Mouse (Mus musculus) embryonic facial prominence, embryonic 10.5 days (tissue): ENCODE results near the gene Slc6a16. TPM values are rescaled to one million over a fixed set of nuclear protein-coding genes. Genes with fewer than 3 reads are reported as not detected.
A peak's percentile ranks its signal among the peaks of the same experiment; 100 is the strongest.

Experiments
- DNase-seq: peaks from one replicate; pipeline ENCODE4 v3.0.0-alpha.2; 2017; ENCODE audit warnings: low spot score
- H3K27ac ChIP-seq: fragments of 300-500 bp; sonication (generic); replicated peaks from 2 replicates; pipeline ENCODE4 v1.5.1; 2016; ENCODE audit warnings: mild to moderate bottlenecking
- H3K27me3 ChIP-seq: fragments of 300-500 bp; sonication (generic); replicated peaks from 2 replicates; pipeline ENCODE4 v1.6.1; 2016; ENCODE audit warnings: low read depth, mild to moderate bottlenecking; ENCODE audit not compliant: poor library complexity, severe bottlenecking
- H3K36me3 ChIP-seq: fragments of 300-500 bp; sonication (generic); replicated peaks from 2 replicates; pipeline ENCODE4 v1.6.1; 2016; ENCODE audit warnings: mild to moderate bottlenecking, moderate library complexity
- H3K4me1 ChIP-seq: fragments of 300-500 bp; sonication (generic); 2 replicates; pipeline ENCODE4 v1.6.1; 2016
- H3K4me3 ChIP-seq: fragments of 300-500 bp; sonication (generic); 2 replicates; pipeline ENCODE4 v1.5.1; 2016; ENCODE audit warnings: mild to moderate bottlenecking, moderate library complexity
- H3K9me3 ChIP-seq: fragments of 300-500 bp; sonication (generic); 2 replicates; pipeline ENCODE4 v1.6.1; 2016; ENCODE audit warnings: mild to moderate bottlenecking
- WGBS: fragments of 180-500 bp; shearing (Covaris S2); methylation state at CpG from one replicate; pipeline ENCODE4 v1.1.7; 2016; 5-methylcytosine and 5-hydroxymethylcytosine counted together
- polyA plus RNA-seq: library from polyadenylated mRNA; unstranded; fragments of >200 nt; fragmentation: Nextera tagmentation; extraction: Ambion mirVana; gene quantifications from 2 replicates; pipeline ENCODE4 v1.2.1, GENCODE M21; 2016

The Slc6a16 gene
- polyA plus RNA-seq, 1 experiment from 2014 or later = 0.32 TPM

- DNase-seq = no peak
- Histone ChIP-seq H3K4me3 (no peak overlapping the region), H3K4me1 (peaks cover 14% of the 10 kb centered on the region), H3K36me3 (no peaks in the 10 kb centered on the region), H3K27ac (no peak overlapping the region), H3K9me3 (no peaks in the 10 kb centered on the region), H3K27me3 (peaks cover 33% of the 10 kb centered on the region)
- 72% methylated on average over 10 of the region's 10 CpGs for WGBS
Observed at GRCm38 (mm10) chr7:45272786-45273412, 32.0 kb downstream of the Slc6a16 start.

- no peaks in the 10 kb centered on the region for H3K9me3 ChIP-seq
- no peak for DNase-seq
- H3K27me3 ChIP-seq = peaks cover 30% of the 10 kb centered on the region
- H3K4me1 ChIP-seq = peaks cover 10% of the 10 kb centered on the region
- no peaks in the 10 kb centered on the region for H3K36me3 ChIP-seq
- H3K4me3 ChIP-seq = no peak overlapping the region
- 88% methylated on average over 8 of the region's 8 CpGs for WGBS
- H3K27ac ChIP-seq = no peak overlapping the region
Observed at GRCm38 (mm10) chr7:45273672-45274071, 32.8 kb downstream of the Slc6a16 start.

- peak within 1 kb of the TSS; percentile 5; the same call in 1 of the 2 replicates for H3K27ac ChIP-seq
- WGBS = 7% methylated on average over 44 of the region's 44 CpGs
- H3K4me1 ChIP-seq = peaks cover 14% of the 10 kb centered on the region
- H3K9me3 ChIP-seq = no peaks in the 10 kb centered on the region
- no peaks in the 10 kb centered on the region for H3K36me3 ChIP-seq
- peak; percentile 79 for DNase-seq
- peak within 1 kb of the TSS; percentile 59 for H3K4me3 ChIP-seq
- H3K27me3 ChIP-seq = peaks cover 31% of the 10 kb centered on the region
Observed at GRCm38 (mm10) chr7:45277136-45277760, 36.4 kb downstream of the Slc6a16 start, which contains the start of gene Slc6a21. Gene Slc6a21, plus strand, starts transcription at chr7:45277513.

- Histone ChIP-seq H3K4me1 (peaks cover 4% of the 10 kb centered on the region; the same call in 1 of the 2 replicates), H3K36me3 (no peaks in the 10 kb centered on the region), H3K9me3 (no peaks in the 10 kb centered on the region), H3K4me3 (no peak overlapping the region), H3K27me3 (no peaks in the 10 kb centered on the region), H3K27ac (no peak overlapping the region)
- no peak for DNase-seq
- 87% methylated on average over 13 of the region's 13 CpGs for WGBS
Observed at GRCm38 (mm10) chr7:45286486-45286885, 45.6 kb downstream of the Slc6a16 start.

GRCm38 (mm10) chr7:45296626-45297025 is 55.7 kb downstream of the Slc6a16 start:
- H3K9me3 ChIP-seq = no peaks in the 10 kb centered on the region
- H3K4me1 ChIP-seq = no peaks in the 10 kb centered on the region
- no peak overlapping the region for H3K27ac ChIP-seq
- no peak overlapping the region for H3K4me3 ChIP-seq
- H3K27me3 ChIP-seq = no peaks in the 10 kb centered on the region; the same call in 1 of the 2 replicates
- WGBS = 84% methylated on average over 1 of the region's 1 CpGs
- H3K36me3 ChIP-seq = no peaks in the 10 kb centered on the region
- no peak for DNase-seq

GRCm38 (mm10) chr7:45297563-45297962 is 56.7 kb downstream of the Slc6a16 start:
- 69% methylated on average over 3 of the region's 3 CpGs for whole genome bisulfite sequencing
- Histone ChIP-seq H3K27ac (no peak overlapping the region), H3K4me3 (no peak overlapping the region), H3K9me3 (no peaks in the 10 kb centered on the region), H3K27me3 (no peaks in the 10 kb centered on the region; the same call in 1 of the 2 replicates), H3K4me1 (no peaks in the 10 kb centered on the region), H3K36me3 (no peaks in the 10 kb centered on the region)
- no peak for DNase-seq

- H3K4me3 ChIP-seq = no peak overlapping the region
- peaks cover 4% of the 10 kb centered on the region for H3K4me1 ChIP-seq
- H3K36me3 ChIP-seq = peaks cover 8% of the 10 kb centered on the region; the same call in 1 of the 2 replicates
- no peak overlapping the region for H3K27ac ChIP-seq
- WGBS = 12% methylated on average over 5 of the region's 5 CpGs
- peak; percentile 71 for DNase-seq
- H3K9me3 ChIP-seq = no peaks in the 10 kb centered on the region
- H3K27me3 ChIP-seq = peaks cover 12% of the 10 kb centered on the region
Observed at GRCm38 (mm10) chr7:45299752-45300151, 58.9 kb downstream of the Slc6a16 start.

- Histone ChIP-seq H3K4me3 (no peak overlapping the region), H3K27ac (no peak overlapping the region)
Observed at GRCm38 (mm10) chr7:45300270-45300669, 59.4 kb downstream of the Slc6a16 start.

GRCm38 (mm10) chr7:45302626-45303025 is 61.7 kb downstream of the Slc6a16 start:
- peaks cover 14% of the 10 kb centered on the region for H3K27me3 ChIP-seq
- WGBS = 85% methylated on average over 8 of the region's 8 CpGs
- H3K27ac ChIP-seq = no peak overlapping the region
- DNase-seq = no peak
- peaks cover 14% of the 10 kb centered on the region for H3K4me1 ChIP-seq
- no peaks in the 10 kb centered on the region for H3K9me3 ChIP-seq
- no peak overlapping the region for H3K4me3 ChIP-seq
- H3K36me3 ChIP-seq = peaks cover 8% of the 10 kb centered on the region; the same call in 1 of the 2 replicates

More at GRCm38 (mm10) chr7:45300270-45300669, 59.4 kb downstream of the Slc6a16 start:
- peaks cover 8% of the 10 kb centered on the region; the same call in 1 of the 2 replicates for H3K36me3 ChIP-seq
- DNase-seq = peak; percentile 61
- no peaks in the 10 kb centered on the region for H3K9me3 ChIP-seq
- peaks cover 10% of the 10 kb centered on the region for H3K4me1 ChIP-seq
- H3K27me3 ChIP-seq = peaks cover 14% of the 10 kb centered on the region
- WGBS = 18% methylated on average over 6 of the region's 6 CpGs

- Histone ChIP-seq H3K4me3 (peak overlapping the region; percentile 49), H3K27me3 (peaks cover 14% of the 10 kb centered on the region), H3K27ac (0 out of 2 replicates have a peak overlapping the region, but pooled peaks have one; percentile 40), H3K36me3 (peaks cover 8% of the 10 kb centered on the region; the same call in 1 of the 2 replicates), H3K9me3 (no peaks in the 10 kb centered on the region), H3K4me1 (peaks cover 26% of the 10 kb centered on the region)
- no peak for DNase-seq
- 15% methylated on average over 13 of the region's 13 CpGs for WGBS
Observed at GRCm38 (mm10) chr7:45304869-45305268, 64.0 kb downstream of the Slc6a16 start.

- peaks cover 26% of the 10 kb centered on the region for H3K4me1 ChIP-seq
- H3K27me3 ChIP-seq = peaks cover 14% of the 10 kb centered on the region
- WGBS = 2% methylated on average over 17 of the region's 17 CpGs
- H3K9me3 ChIP-seq = no peaks in the 10 kb centered on the region
- 0 out of 2 replicates have a peak overlapping the region, but pooled peaks have one; percentile 40 for H3K27ac ChIP-seq
- DNase-seq = peak; percentile 84
- peak overlapping the region; percentile 49 for H3K4me3 ChIP-seq
- peaks cover 8% of the 10 kb centered on the region; the same call in 1 of the 2 replicates for H3K36me3 ChIP-seq
Observed at GRCm38 (mm10) chr7:45305275-45305674, 64.4 kb downstream of the Slc6a16 start.

GRCm38 (mm10) chr7:45308551-45309240 is 67.8 kb downstream of the Slc6a16 start:
- Histone ChIP-seq H3K4me1 (peaks cover 46% of the 10 kb centered on the region), H3K4me3 (peak overlapping the region; percentile 16; the same call in 1 of the 2 replicates), H3K9me3 (no peaks in the 10 kb centered on the region), H3K27me3 (peaks cover 12% of the 10 kb centered on the region; the same call in 1 of the 2 replicates), H3K36me3 (peaks cover 1% of the 10 kb centered on the region; the same call in 1 of the 2 replicates), H3K27ac (peak overlapping the region; percentile 16; the same call in 1 of the 2 replicates)
- DNase-seq = no peak
- 70% methylated on average over 15 of the region's 15 CpGs for WGBS
